Mouse (Mus musculus): ENCODE results near the gene St3gal6. TPM values are rescaled to one million over a fixed set of nuclear protein-coding genes. Genes with fewer than 3 reads are reported as not detected.

Gene St3gal6
- 10.0 TPM for polyA plus RNA-seq (2017; shearing (Covaris generic))

GRCm38 (mm10) chr16:58523972-58524850 is at the start of gene St3gal6:
St3gal6 (minus strand) TSS chr16:58524243.

Other genes with a start within 250 kb of the St3gal6 start
- 0.09 TPM for gene Dcbld2, start 115.8 kb downstream of the St3gal6 start, polyA plus RNA-seq (2017; shearing (Covaris generic))
- gene Gm813, start 92.7 kb upstream of the St3gal6 start, polyA plus RNA-seq (2017; shearing (Covaris generic)) = not detected
- not detected for gene E330017A01Rik, start 114.5 kb upstream of the St3gal6 start, polyA plus RNA-seq (2017; shearing (Covaris generic))
- gene Cpox, start 146.0 kb upstream of the St3gal6 start, polyA plus RNA-seq (2017; shearing (Covaris generic)) = 21.6 TPM
- 16.7 TPM for gene Gpr15, start 194.8 kb upstream of the St3gal6 start, polyA plus RNA-seq (2017; shearing (Covaris generic))
- 115 TPM for gene Cldnd1, start 203.7 kb upstream of the St3gal6 start, polyA plus RNA-seq (2017; shearing (Covaris generic))
- 0.16 TPM for gene Olfr172, start 238.9 kb upstream of the St3gal6 start, polyA plus RNA-seq (2017; shearing (Covaris generic))